Mouse (Mus musculus) embryonic facial prominence, embryonic 15.5 days (tissue): ENCODE measurements around the gene Ero1l. TPM values are rescaled to one million over a fixed set of nuclear protein-coding genes. Genes with fewer than 3 reads are reported as not detected.

Source experiments
- ATAC-seq: fragments of 200-750 bp; cut with Nextera tagmentation; 2 replicates; pipeline ENCODE4 v1.8.0; 2017; ENCODE audit warnings: low read depth, moderate TSS enrichment; ENCODE audit not compliant: insufficient number of reproducible peaks, low FRiP score, low TSS enrichment
- H3K27ac ChIP-seq: fragments of 300-500 bp; sonication (generic); replicated peaks from 2 replicates; pipeline ENCODE4 v1.5.1; 2015; ENCODE audit warnings: mild to moderate bottlenecking, inconsistent platforms
- H3K27me3 ChIP-seq: fragments of 300-500 bp; sonication (generic); 2 replicates; pipeline ENCODE4 v1.6.1; 2015; ENCODE audit warnings: inconsistent platforms
- H3K36me3 ChIP-seq: fragments of 300-500 bp; sonication (generic); 2 replicates; pipeline ENCODE4 v1.6.1; 2015; ENCODE audit warnings: mild to moderate bottlenecking, inconsistent platforms
- H3K4me1 ChIP-seq: fragments of 300-500 bp; sonication (generic); 2 replicates; pipeline ENCODE4 v1.6.1; 2015; ENCODE audit warnings: inconsistent platforms
- H3K4me2 ChIP-seq: fragments of 300-500 bp; sonication (generic); replicated peaks from 2 replicates; pipeline ENCODE4 v1.6.1; 2015; ENCODE audit warnings: mild to moderate bottlenecking, inconsistent platforms
- H3K4me3 ChIP-seq: fragments of 300-500 bp; sonication (generic); replicated peaks from 2 replicates; pipeline ENCODE4 v1.5.1; 2015; ENCODE audit warnings: mild to moderate bottlenecking, inconsistent platforms
- H3K9ac ChIP-seq: fragments of 300-500 bp; sonication (generic); 2 replicates; pipeline ENCODE4 v1.6.1; 2015; ENCODE audit warnings: inconsistent platforms
- H3K9me3 ChIP-seq: fragments of 300-500 bp; sonication (generic); replicated peaks from 2 replicates; pipeline ENCODE4 v1.6.1; 2016; ENCODE audit warnings: inconsistent platforms
- WGBS: fragments of 180-500 bp; shearing (Covaris S2); methylation state at CpG from one replicate; pipeline ENCODE4 v1.1.7; 2015; 5-methylcytosine and 5-hydroxymethylcytosine counted together
- polyA plus RNA-seq: library from polyadenylated mRNA; unstranded; fragments of >200 nt; fragmentation: Nextera tagmentation; extraction: Ambion mirVana; gene quantifications from 2 replicates; pipeline ENCODE4 v1.2.1, GENCODE M21; 2015

The Ero1l gene
- polyA plus RNA-seq, 1 experiment from 2014 or later, result 34.6 TPM

GRCm38 (mm10) chr14:45303939-45304338 lies 14.6 kb downstream of the Ero1l start:
- no peak overlapping the region for H3K4me2 ChIP-seq
- no peak overlapping the region for H3K27ac ChIP-seq
- H3K4me3 ChIP-seq, result no peak overlapping the region
- 62% methylated on average over 4 of the region's 4 CpGs for WGBS
- H3K9ac ChIP-seq, result no peak overlapping the region
- ATAC-seq, result no peak
- peaks cover 26% of the 10 kb centered on the region for H3K36me3 ChIP-seq
- H3K9me3 ChIP-seq, result no peaks in the 10 kb centered on the region
- H3K27me3 ChIP-seq, result no peaks in the 10 kb centered on the region
- no peaks in the 10 kb centered on the region for H3K4me1 ChIP-seq

- no peaks in the 10 kb centered on the region for H3K9me3 ChIP-seq
- 55% methylated on average over 4 of the region's 4 CpGs for WGBS
These were observed 27.0 kb downstream of the Ero1l start for GRCm38 (mm10) chr14:45291608-45292007.

GRCm38 (mm10) chr14:45282066-45282465 lies 36.5 kb downstream of the Ero1l start:
- no peak overlapping the region for H3K4me2 ChIP-seq
- no peak for ATAC-seq
- peaks cover 5% of the 10 kb centered on the region; the same call in 1 of the 2 replicates for H3K36me3 ChIP-seq
- no peaks in the 10 kb centered on the region for H3K4me1 ChIP-seq
- H3K9me3 ChIP-seq, result no peaks in the 10 kb centered on the region
- no peak overlapping the region for H3K9ac ChIP-seq
- no peak overlapping the region for H3K27ac ChIP-seq
- WGBS, result 85% methylated on average over 3 of the region's 3 CpGs
- no peaks in the 10 kb centered on the region for H3K27me3 ChIP-seq
- no peak overlapping the region for H3K4me3 ChIP-seq

More at GRCm38 (mm10) chr14:45291608-45292007, 27.0 kb downstream of the Ero1l start:
- no peak overlapping the region for H3K27ac ChIP-seq
- no peak overlapping the region for H3K9ac ChIP-seq
- ATAC-seq, result no peak
- no peak overlapping the region for H3K4me2 ChIP-seq
- peaks cover 19% of the 10 kb centered on the region for H3K36me3 ChIP-seq
- H3K4me3 ChIP-seq, result no peak overlapping the region
- no peaks in the 10 kb centered on the region for H3K4me1 ChIP-seq
- no peaks in the 10 kb centered on the region for H3K27me3 ChIP-seq

- Histone ChIP-seq H3K27ac (no peak overlapping the region), H3K4me3 (no peak overlapping the region), H3K9ac (no peak overlapping the region), H3K27me3 (no peaks in the 10 kb centered on the region), H3K9me3 (no peaks in the 10 kb centered on the region), H3K4me1 (no peaks in the 10 kb centered on the region), H3K36me3 (no peaks in the 10 kb centered on the region), H3K4me2 (no peak overlapping the region)
- no peak for ATAC-seq
- whole genome bisulfite sequencing, result 80% methylated on average over 6 of the region's 6 CpGs
These were observed 42.8 kb downstream of the Ero1l start for GRCm38 (mm10) chr14:45275816-45276215.

GRCm38 (mm10) chr14:45263831-45264592 lies 54.6 kb downstream of the Ero1l start:
- ATAC-seq, result no peak
- H3K36me3 ChIP-seq, result no peaks in the 10 kb centered on the region
- no peak overlapping the region for H3K27ac ChIP-seq
- H3K9me3 ChIP-seq, result no peaks in the 10 kb centered on the region
- H3K4me1 ChIP-seq, result no peaks in the 10 kb centered on the region
- H3K9ac ChIP-seq, result no peak overlapping the region
- no peak overlapping the region for H3K4me3 ChIP-seq
- no peaks in the 10 kb centered on the region for H3K27me3 ChIP-seq
- no peak overlapping the region for H3K4me2 ChIP-seq
- WGBS, result 73% methylated on average over 3 of the region's 3 CpGs

GRCm38 (mm10) chr14:45251548-45252076 lies 67.0 kb downstream of the Ero1l start:
- Histone ChIP-seq H3K4me3 (no peak overlapping the region), H3K4me2 (no peak overlapping the region), H3K9me3 (no peaks in the 10 kb centered on the region), H3K27me3 (no peaks in the 10 kb centered on the region), H3K4me1 (no peaks in the 10 kb centered on the region), H3K36me3 (no peaks in the 10 kb centered on the region), H3K27ac (no peak overlapping the region), H3K9ac (no peak overlapping the region)
- WGBS, result 80% methylated on average over 4 of the region's 4 CpGs
- ATAC-seq, result no peak

GRCm38 (mm10) chr14:45241613-45242012 lies 77.0 kb downstream of the Ero1l start:
- 39% methylated on average over 1 of the region's 1 CpGs for WGBS
- Histone ChIP-seq H3K4me2 (no peak overlapping the region), H3K36me3 (no peaks in the 10 kb centered on the region), H3K9ac (no peak overlapping the region), H3K27ac (no peak overlapping the region), H3K4me3 (no peak overlapping the region), H3K9me3 (no peaks in the 10 kb centered on the region), H3K27me3 (no peaks in the 10 kb centered on the region), H3K4me1 (no peaks in the 10 kb centered on the region)
- ATAC-seq, result no peak

- no peak overlapping the region for H3K27ac ChIP-seq
- H3K9ac ChIP-seq, result no peak overlapping the region
- ATAC-seq, result no peak
- no peaks in the 10 kb centered on the region for H3K9me3 ChIP-seq
- no peak overlapping the region for H3K4me2 ChIP-seq
- H3K4me1 ChIP-seq, result no peaks in the 10 kb centered on the region
- 79% methylated on average over 2 of the region's 2 CpGs for WGBS
- H3K36me3 ChIP-seq, result no peaks in the 10 kb centered on the region
- no peak overlapping the region for H3K4me3 ChIP-seq
- H3K27me3 ChIP-seq, result no peaks in the 10 kb centered on the region
These were observed 79.5 kb downstream of the Ero1l start for GRCm38 (mm10) chr14:45239042-45239441.

Other genes with a start within 250 kb of the Ero1l start
- 2.7 and 2.9 TPM in 2 replicates for gene Gpr137c, start 99.1 kb downstream of the Ero1l start, polyA plus RNA-seq
- gene Txndc16, start 98.4 kb downstream of the Ero1l start, polyA plus RNA-seq, result 17.1 and 19.4 TPM in 2 replicates
- 137 and 138 TPM in 2 replicates for gene Psmc6, start 11.0 kb upstream of the Ero1l start, polyA plus RNA-seq
- 59.4 and 74.8 TPM in 2 replicates for gene Styx, start 32.3 kb upstream of the Ero1l start, polyA plus RNA-seq
- 42.1 and 42.6 TPM in 2 replicates for gene Gnpnat1, start 86.1 kb upstream of the Ero1l start, polyA plus RNA-seq
- 136 and 150 TPM in 2 replicates for gene Fermt2, start 211.3 kb upstream of the Ero1l start, polyA plus RNA-seq